Mouse (Mus musculus): ENCODE results near the gene Fcgr3. TPM values are rescaled to one million over a fixed set of nuclear protein-coding genes. Genes with fewer than 3 reads are reported as not detected.

Fcgr3 gene
- polyA plus RNA-seq, 1 experiment from 2014 or later: 11.1 TPM

GRCm38 (mm10) chr1:171103179-171103840 lies 38.6 kb upstream of the Fcgr3 start:
- ATAC-seq (ENCODE audit: insufficient number of reproducible peaks, insufficient read depth, low FRiP score, low read depth): no peak; the same call in 1 of the 2 replicates
- peaks cover 9% of the 10 kb centered on the region; the same call in 1 of the 2 replicates for H3K4me1 ChIP-seq (ENCODE audit: control insufficient read depth, insufficient read depth, low read length)
- no peak overlapping the region for H3K27ac ChIP-seq (ENCODE audit: low read length)
- 8% methylated on average over 10 of the region's 10 CpGs for WGBS
- no peaks in the 10 kb centered on the region for H3K9me3 ChIP-seq (ENCODE audit: control insufficient read depth, low read depth, low read length)
- no peak overlapping the region for H3K9ac ChIP-seq (replicated peaks; ENCODE audit: low read depth, low read length)
- H3K4me2 ChIP-seq (replicated peaks; ENCODE audit: low read depth, low read length): peak overlapping the region; percentile 59
- H3K27me3 ChIP-seq (ENCODE audit: control insufficient read depth, insufficient read depth, low read length): no peaks in the 10 kb centered on the region
- peak overlapping the region; percentile 59 for H3K4me3 ChIP-seq (ENCODE audit: low read depth, low read length)
- H3K36me3 ChIP-seq (ENCODE audit: control insufficient read depth, insufficient read depth, low read length): no peaks in the 10 kb centered on the region

DNA sequence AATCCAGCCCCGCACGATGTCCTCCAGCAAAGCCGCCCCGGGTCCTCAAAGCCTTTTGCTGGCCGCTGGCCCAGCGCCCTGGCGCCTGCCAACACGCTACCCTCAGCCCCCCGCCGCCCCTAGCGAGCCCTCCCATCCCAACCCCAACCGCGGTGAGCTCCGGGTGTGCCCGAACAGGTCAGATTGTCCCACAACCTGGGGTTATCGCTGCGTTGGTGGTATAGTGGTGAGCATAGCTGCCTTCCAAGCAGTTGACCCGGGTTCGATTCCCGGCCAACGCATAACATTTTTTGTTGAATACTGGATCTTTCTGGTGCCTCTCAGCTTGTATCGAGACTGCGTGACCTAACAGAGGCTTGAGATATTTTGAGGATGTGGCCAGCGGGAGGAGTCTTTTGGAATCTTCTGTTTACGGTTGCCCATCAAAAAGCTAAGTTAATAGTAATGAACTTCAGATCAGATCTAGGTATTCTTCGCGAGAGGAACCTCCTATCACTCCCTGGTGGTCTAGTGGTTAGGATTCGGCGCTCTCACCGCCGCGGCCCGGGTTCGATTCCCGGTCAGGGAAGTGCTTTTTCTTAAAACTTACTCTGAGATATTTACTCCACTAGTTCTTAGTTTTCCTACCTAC lies 37.9 kb upstream of the Fcgr3 start:
- peak; percentile 91 for ATAC-seq (ENCODE audit: insufficient number of reproducible peaks, insufficient read depth, low FRiP score, low read depth)
- H3K36me3 ChIP-seq (ENCODE audit: control insufficient read depth, insufficient read depth, low read length): no peaks in the 10 kb centered on the region
- 0% methylated on average over 35 of the region's 35 CpGs for WGBS
- peak overlapping the region; percentile 48; the same call in 1 of the 2 replicates for H3K27ac ChIP-seq (ENCODE audit: low read length)
- H3K4me3 ChIP-seq (ENCODE audit: low read depth, low read length): peak overlapping the region; percentile 59
- 0 out of 2 replicates have a peak overlapping the region, but pooled peaks have one; percentile 25 for H3K9ac ChIP-seq (replicated peaks; ENCODE audit: low read depth, low read length)
- H3K4me2 ChIP-seq (replicated peaks; ENCODE audit: low read depth, low read length): peak overlapping the region; percentile 59
- peaks cover 9% of the 10 kb centered on the region; the same call in 1 of the 2 replicates for H3K4me1 ChIP-seq (ENCODE audit: control insufficient read depth, insufficient read depth, low read length)
- H3K27me3 ChIP-seq (ENCODE audit: control insufficient read depth, insufficient read depth, low read length): no peaks in the 10 kb centered on the region
- no peaks in the 10 kb centered on the region for H3K9me3 ChIP-seq (ENCODE audit: control insufficient read depth, low read depth, low read length)

DNA sequence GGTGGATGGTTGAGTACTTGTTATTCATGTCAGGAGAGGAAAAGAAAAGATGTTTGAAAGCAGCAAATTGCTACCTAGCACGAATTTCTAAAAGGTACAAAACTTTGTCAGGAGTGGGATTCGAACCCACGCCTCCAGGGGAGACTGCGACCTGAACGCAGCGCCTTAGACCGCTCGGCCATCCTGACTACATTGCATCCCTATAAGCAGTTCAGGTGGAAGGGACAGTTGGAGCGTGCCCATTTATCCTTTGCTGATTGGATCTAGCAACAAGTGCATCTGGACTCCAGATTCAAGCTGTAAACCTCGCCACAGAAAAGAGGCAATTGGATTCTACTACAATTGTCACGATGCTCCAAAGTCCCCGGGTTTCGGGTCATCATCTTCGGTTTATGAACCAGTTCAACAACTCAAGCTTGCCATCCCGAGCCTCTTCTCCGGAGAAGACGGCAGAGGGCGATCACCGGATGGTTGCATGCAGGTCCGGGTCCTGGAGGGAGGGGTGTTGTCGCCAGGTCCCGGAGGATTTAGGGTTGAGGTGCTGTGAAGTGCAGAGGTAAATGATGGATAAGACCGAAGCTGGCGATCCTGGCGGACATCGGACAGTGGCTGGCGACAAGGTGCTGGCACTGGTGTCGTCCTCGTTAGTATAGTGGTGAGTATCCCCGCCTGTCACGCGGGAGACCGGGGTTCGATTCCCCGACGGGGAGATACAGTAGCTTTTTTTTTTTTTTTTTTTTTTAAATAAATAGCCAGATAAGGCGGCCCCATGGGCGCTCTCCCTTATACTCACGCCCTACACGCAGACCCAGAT lies 37.2 kb upstream of the Fcgr3 start:
- Histone ChIP-seq H3K9ac (replicated peaks; ENCODE audit: low read depth, low read length) (0 out of 2 replicates have a peak overlapping the region, but pooled peaks have one; percentile 25), H3K4me1 (ENCODE audit: control insufficient read depth, insufficient read depth, low read length) (peaks cover 9% of the 10 kb centered on the region; the same call in 1 of the 2 replicates), H3K36me3 (ENCODE audit: control insufficient read depth, insufficient read depth, low read length) (no peaks in the 10 kb centered on the region), H3K9me3 (ENCODE audit: control insufficient read depth, low read depth, low read length) (no peaks in the 10 kb centered on the region), H3K4me2 (replicated peaks; ENCODE audit: low read depth, low read length) (peak overlapping the region; percentile 56), H3K4me3 (ENCODE audit: low read depth, low read length) (peak overlapping the region; percentile 59), H3K27ac (ENCODE audit: low read length) (peak overlapping the region; percentile 48; the same call in 1 of the 2 replicates), H3K27me3 (ENCODE audit: control insufficient read depth, insufficient read depth, low read length) (no peaks in the 10 kb centered on the region)
- peak; percentile 73 for ATAC-seq (ENCODE audit: insufficient number of reproducible peaks, insufficient read depth, low FRiP score, low read depth)
- under 1% methylated on average over 40 of the region's 40 CpGs for WGBS

DNA sequence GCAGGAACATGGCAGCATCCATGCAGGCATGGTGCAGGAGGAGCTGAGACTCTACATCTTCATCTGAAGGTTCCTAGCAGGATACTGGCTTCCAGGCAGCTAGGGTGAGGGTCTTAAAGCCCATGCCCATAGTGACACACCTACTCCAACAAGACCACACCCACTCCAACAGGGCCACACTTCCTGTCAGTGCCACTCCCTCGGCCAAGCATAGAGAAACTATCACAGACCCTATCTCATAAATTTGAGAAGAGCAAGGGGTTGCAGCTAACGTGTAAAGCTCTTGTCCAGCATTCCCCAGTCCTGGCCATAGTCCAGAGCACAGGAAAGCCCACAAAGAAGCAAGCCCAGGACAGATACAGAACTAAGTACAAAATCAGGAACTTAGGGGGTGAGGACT lies 36.3 kb upstream of the Fcgr3 start:
- Histone ChIP-seq H3K27ac (ENCODE audit: low read length) (no peak overlapping the region), H3K4me3 (ENCODE audit: low read depth, low read length) (no peak overlapping the region), H3K9me3 (ENCODE audit: control insufficient read depth, low read depth, low read length) (no peaks in the 10 kb centered on the region), H3K4me1 (ENCODE audit: control insufficient read depth, insufficient read depth, low read length) (peaks cover 12% of the 10 kb centered on the region; the same call in 1 of the 2 replicates), H3K4me2 (replicated peaks; ENCODE audit: low read depth, low read length) (no peak overlapping the region), H3K27me3 (ENCODE audit: control insufficient read depth, insufficient read depth, low read length) (no peaks in the 10 kb centered on the region), H3K9ac (replicated peaks; ENCODE audit: low read depth, low read length) (no peak overlapping the region), H3K36me3 (ENCODE audit: control insufficient read depth, insufficient read depth, low read length) (no peaks in the 10 kb centered on the region)
- no peak for ATAC-seq (ENCODE audit: insufficient number of reproducible peaks, insufficient read depth, low FRiP score, low read depth)
- 60% methylated on average over 2 of the region's 2 CpGs for WGBS

DNA sequence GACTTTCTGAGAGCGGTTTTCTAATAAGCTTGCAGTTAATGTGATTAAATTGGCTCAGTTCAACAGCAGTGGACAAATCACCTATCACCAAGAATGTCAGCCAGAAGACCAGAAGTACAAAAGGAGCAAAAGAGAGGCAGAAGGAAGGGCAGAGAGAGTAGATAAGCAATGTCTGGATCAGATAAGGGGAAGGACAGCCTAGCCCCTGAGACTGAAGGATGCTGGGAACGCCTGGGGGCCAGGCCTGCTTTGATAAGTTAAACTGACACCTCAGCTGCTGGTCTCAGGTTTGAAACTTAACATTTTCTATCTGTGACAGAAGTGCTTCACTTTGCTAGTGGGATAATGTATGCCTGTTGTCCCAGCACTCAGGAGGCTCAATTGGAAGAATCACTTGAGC lies 32.9 kb upstream of the Fcgr3 start:
- 50% methylated on average over 2 of the region's 2 CpGs for WGBS
- H3K27ac ChIP-seq (ENCODE audit: low read length): no peak overlapping the region
- H3K4me2 ChIP-seq (replicated peaks; ENCODE audit: low read depth, low read length): no peak overlapping the region
- no peak for ATAC-seq (ENCODE audit: insufficient number of reproducible peaks, insufficient read depth, low FRiP score, low read depth)
- H3K4me1 ChIP-seq (ENCODE audit: control insufficient read depth, insufficient read depth, low read length): 0 out of 2 replicates have a peak, but pooled peaks cover 2% of the 10 kb centered on the region
- no peak overlapping the region for H3K4me3 ChIP-seq (ENCODE audit: low read depth, low read length)
- no peaks in the 10 kb centered on the region for H3K27me3 ChIP-seq (ENCODE audit: control insufficient read depth, insufficient read depth, low read length)
- H3K9me3 ChIP-seq (ENCODE audit: control insufficient read depth, low read depth, low read length): no peaks in the 10 kb centered on the region
- H3K36me3 ChIP-seq (ENCODE audit: control insufficient read depth, insufficient read depth, low read length): no peaks in the 10 kb centered on the region
- H3K9ac ChIP-seq (replicated peaks; ENCODE audit: low read depth, low read length): no peak overlapping the region

GRCm38 (mm10) chr1:171097136-171097535 lies 32.4 kb upstream of the Fcgr3 start:
- Histone ChIP-seq H3K9me3 (ENCODE audit: control insufficient read depth, low read depth, low read length) (no peaks in the 10 kb centered on the region), H3K9ac (replicated peaks; ENCODE audit: low read depth, low read length) (no peak overlapping the region), H3K27me3 (ENCODE audit: control insufficient read depth, insufficient read depth, low read length) (no peaks in the 10 kb centered on the region), H3K4me2 (replicated peaks; ENCODE audit: low read depth, low read length) (no peak overlapping the region), H3K4me3 (ENCODE audit: low read depth, low read length) (no peak overlapping the region), H3K36me3 (ENCODE audit: control insufficient read depth, insufficient read depth, low read length) (no peaks in the 10 kb centered on the region), H3K27ac (ENCODE audit: low read length) (peak overlapping the region; percentile 59; the same call in 1 of the 2 replicates), H3K4me1 (ENCODE audit: control insufficient read depth, insufficient read depth, low read length) (0 out of 2 replicates have a peak, but pooled peaks cover 2% of the 10 kb centered on the region)
- no peak for ATAC-seq (ENCODE audit: insufficient number of reproducible peaks, insufficient read depth, low FRiP score, low read depth)

DNA sequence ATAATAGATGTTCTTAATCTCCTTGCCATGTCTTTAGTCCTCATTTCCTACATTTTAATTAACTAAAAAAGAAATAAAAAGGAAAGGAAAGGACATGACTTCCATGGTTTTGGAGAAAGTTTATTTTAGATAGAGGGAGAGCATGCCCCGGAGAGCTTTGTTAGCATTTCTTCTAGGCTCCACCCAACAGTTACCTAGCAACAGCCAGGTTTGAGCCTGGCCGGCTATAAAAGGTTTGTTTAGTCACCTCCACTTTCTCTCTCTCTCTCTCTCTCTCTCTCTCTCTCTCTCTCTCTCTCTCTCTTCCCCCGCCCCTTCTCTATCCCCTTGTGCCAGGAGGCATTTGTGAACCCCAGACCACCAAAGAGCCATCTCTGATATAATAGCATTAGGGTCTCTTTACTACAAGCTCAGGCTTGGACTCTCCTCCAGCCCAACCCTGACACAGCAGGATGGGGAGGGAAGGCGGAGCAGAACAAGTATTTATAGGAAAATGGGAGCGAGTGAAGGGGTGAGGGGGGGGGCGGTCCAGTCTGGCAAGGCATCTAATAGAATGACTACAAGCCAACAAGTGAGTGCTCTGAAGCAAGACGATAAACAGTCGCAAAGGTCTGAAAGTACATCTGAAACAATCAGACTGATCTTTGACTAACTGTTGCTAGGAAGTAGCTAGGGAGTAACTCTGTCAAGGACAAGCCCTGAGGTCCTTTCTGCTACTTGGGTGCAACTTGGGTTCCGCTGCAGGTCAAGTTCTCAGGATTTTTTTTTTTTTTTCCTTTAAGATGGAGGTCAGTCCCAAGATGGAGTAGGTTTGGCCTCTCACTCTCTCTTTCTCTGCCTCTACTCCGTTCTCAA lies 31.6 kb upstream of the Fcgr3 start:
- peak overlapping the region; percentile 24; the same call in 1 of the 2 replicates for H3K4me2 ChIP-seq (replicated peaks; ENCODE audit: low read depth, low read length)
- H3K27me3 ChIP-seq (ENCODE audit: control insufficient read depth, insufficient read depth, low read length): no peaks in the 10 kb centered on the region
- H3K4me3 ChIP-seq (ENCODE audit: low read depth, low read length): no peak overlapping the region
- H3K27ac ChIP-seq (ENCODE audit: low read length): peak overlapping the region; percentile 59
- no peaks in the 10 kb centered on the region for H3K36me3 ChIP-seq (ENCODE audit: control insufficient read depth, insufficient read depth, low read length)
- WGBS: 15% methylated on average over 10 of the region's 10 CpGs
- no peak overlapping the region for H3K9ac ChIP-seq (replicated peaks; ENCODE audit: low read depth, low read length)
- peak; percentile 80 for ATAC-seq (ENCODE audit: insufficient number of reproducible peaks, insufficient read depth, low FRiP score, low read depth)
- 0 out of 2 replicates have a peak, but pooled peaks cover 2% of the 10 kb centered on the region for H3K4me1 ChIP-seq (ENCODE audit: control insufficient read depth, insufficient read depth, low read length)
- H3K9me3 ChIP-seq (ENCODE audit: control insufficient read depth, low read depth, low read length): no peaks in the 10 kb centered on the region
